Mouse (Mus musculus) left cerebral cortex, postnatal 10 days (tissue): ENCODE results near the gene Mrpl27. TPM values are rescaled to one million over a fixed set of nuclear protein-coding genes. Genes with fewer than 3 reads are reported as not detected.

Experiments used
- DNase-seq, 2 experiments: peaks; one replicate each; pipeline ENCODE4 v3.0.0; 2021 to 2022; ENCODE audit warnings: low spot score in 2 of 2, mixed read lengths in 1 of 2; ENCODE audit errors: extremely low spot score in 1 of 2
- intact Hi-C: fragments of 180-260 bp; cut with DNase I; formaldehyde crosslinking; loops from one replicate; pipeline ENCODE4 v1.15.1; 2025
- total RNA-seq, 2 experiments: library from RNA; stranded (reverse); gene quantifications; 2 replicates each; pipeline ENCODE4 v1.2.3; 2021

Gene Mrpl27
- total RNA-seq, 2 experiments from 2014 or later: 59.6 to 60.8 TPM

GRCm38 (mm10) chr11:94704020-94704419, 50.5 kb downstream of the Mrpl27 start:
- DNase-seq: no peak
- intact Hi-C loops: no loop called here

- intact Hi-C loops: no loop called here
- DNase-seq: peak in 1 of 2 experiments; percentile 32
These were observed 50.9 kb downstream of the Mrpl27 start, which contains the start of gene Gm11541 for GRCm38 (mm10) chr11:94704472-94704871. Gm11541 (minus strand) TSS chr11:94704499.

Other genes starting within 250 kb of the Mrpl27 start
- gene Cacna1g, start 179.6 kb upstream of the Mrpl27 start, total RNA-seq: 100 to 1,000 TPM; 143 to 151 TPM
- gene Spata20, start 167.6 kb upstream of the Mrpl27 start, total RNA-seq: 1 to 10 TPM in 1 of 2 experiments, under 1 TPM in 1; 0.92 to 1.5 TPM
- gene Epn3, start 153.8 kb upstream of the Mrpl27 start, total RNA-seq: 1 to 10 TPM; 1.6 to 1.8 TPM
- 1 to 10 TPM; 1.4 to 1.6 TPM for gene Mycbpap, start 132.0 kb upstream of the Mrpl27 start, total RNA-seq
- gene Rsad1, start 104.5 kb upstream of the Mrpl27 start, total RNA-seq: 10 to 100 TPM; 15.9 to 18.7 TPM
- under 1 TPM; 0.26 to 0.49 TPM for gene Chad, start 88.7 kb upstream of the Mrpl27 start, total RNA-seq
- 10 to 100 TPM; 13.8 to 16.3 TPM for gene Acsf2, start 51.9 kb upstream of the Mrpl27 start, total RNA-seq
- 10 to 100 TPM; 91.5 to 94.8 TPM for gene Lrrc59, start 24.0 kb upstream of the Mrpl27 start, total RNA-seq
- under 1 TPM; 0.28 to 0.86 TPM for gene Eme1, start 197 bp downstream of the Mrpl27 start, total RNA-seq
- 10 to 100 TPM; 21.8 to 25.7 TPM for gene Xylt2, start 23.7 kb downstream of the Mrpl27 start, total RNA-seq
- gene Gm11541, start 50.7 kb downstream of the Mrpl27 start, total RNA-seq: not detected
- gene Cdc34b, start 88.0 kb downstream of the Mrpl27 start, total RNA-seq: under 1 TPM in 1 of 2 experiments, not detected in 1; 0.28 TPM
- under 1 TPM; 0.21 to 0.61 TPM for gene Tmem92, start 128.9 kb downstream of the Mrpl27 start, total RNA-seq